Mouse (Mus musculus) megakaryocyte, adult 5-6 weeks (primary cell): ENCODE results near the gene Fthl17b. TPM values are rescaled to one million over a fixed set of nuclear protein-coding genes. Genes with fewer than 3 reads are reported as not detected.
"Not testable (repeated sequence)": the region's sequence is repeated elsewhere in the genome, so short reads cannot be mapped to it uniquely, and the experiment has no call there.

Experiments used
- ATAC-seq: 2 replicates; pipeline ENCODE4 v1.8.0; 2016; ENCODE audit warnings: mild to moderate bottlenecking, inconsistent platforms; ENCODE audit not compliant: poor library complexity, severe bottlenecking
- total RNA-seq, 2 experiments: library from RNA; stranded (forward) in 1 of 2; stranded (reverse) in 1 of 2; fragments of 153-499, 151-499 nt in 1 of 2; fragments of 221-1000, 200-1000 nt in 1 of 2; gene quantifications; 2 replicates each; pipeline versions ENCODE4 v1.2.3 to v1.2.4; 2015 to 2017

The Fthl17b gene
- total RNA-seq (2015) (not detected in 2 replicates), total RNA-seq (2017) (not detected in 2 replicates)

GRCm38 (mm10) chrX:8962875-8963274, at the start of gene Fthl17b:
Fthl17b (minus strand) TSS chrX:8962975.
- not testable (repeated sequence) for ATAC-seq

- not testable (repeated sequence) for ATAC-seq
These were observed 23.9 kb upstream of the Fthl17b start, which contains the start of gene Fthl17d for GRCm38 (mm10) chrX:8986655-8987054. Fthl17d (minus strand) TSS chrX:8986755.

GRCm38 (mm10) chrX:8976459-8976858, 13.7 kb upstream of the Fthl17b start, which contains the start of gene Fthl17c:
Fthl17c (minus strand) TSS chrX:8976559.
- not testable (repeated sequence) for ATAC-seq

GRCm38 (mm10) chrX:8964618-8965017, 1.8 kb upstream of the Fthl17b start:
- not testable (repeated sequence) for ATAC-seq

DNA sequence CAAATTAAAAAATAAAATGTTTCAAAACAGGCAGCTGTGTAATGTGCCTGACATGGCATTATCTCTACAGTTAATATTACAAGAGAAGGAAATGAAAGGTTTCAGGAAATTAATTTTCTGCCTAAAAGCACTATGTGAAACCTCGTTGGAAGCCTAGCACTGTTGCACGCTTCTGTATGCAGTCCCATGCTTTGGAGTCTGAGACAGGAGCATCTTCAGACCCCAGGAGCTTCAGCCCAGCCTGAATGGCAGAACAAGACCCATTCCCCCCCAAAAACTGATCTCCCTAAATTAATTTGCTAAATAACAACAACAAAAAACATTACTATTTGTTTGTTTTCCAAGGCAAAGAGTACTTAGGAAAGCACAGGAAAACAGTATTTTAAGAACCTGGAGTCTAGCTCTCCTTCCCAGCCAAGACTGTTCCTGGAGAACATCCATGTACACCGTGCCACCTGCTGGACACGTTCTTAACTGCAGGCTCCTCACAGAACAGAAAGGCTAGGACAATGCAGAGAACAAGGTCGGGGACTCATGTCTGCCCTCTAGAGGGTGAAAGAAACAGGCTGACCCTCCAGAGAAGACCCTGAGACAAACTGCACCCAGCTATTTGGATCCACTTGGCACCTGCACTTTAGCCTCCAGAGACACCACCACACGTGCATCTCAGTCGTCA, 14.5 kb downstream of the Fthl17b start:
- ATAC-seq = not testable (repeated sequence)

DNA sequence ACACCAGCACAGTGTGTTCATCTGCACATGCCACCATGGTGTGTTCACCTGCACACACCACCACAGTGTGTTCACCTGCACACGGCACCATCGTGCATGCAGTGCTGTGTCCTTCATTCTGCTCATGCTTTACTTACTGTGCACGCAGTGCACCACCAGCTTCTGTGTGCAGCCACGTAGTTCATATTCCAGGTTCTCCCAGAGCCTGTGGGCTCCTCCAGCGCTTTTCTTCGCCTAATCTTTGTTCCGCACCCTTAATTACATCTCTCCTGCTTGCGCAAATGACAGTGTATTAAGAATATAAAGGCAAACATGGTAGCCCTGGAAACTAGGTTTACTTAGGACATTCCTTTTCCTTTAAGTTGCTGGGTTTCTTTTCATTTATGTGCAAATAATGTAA, 18.7 kb downstream of the Fthl17b start:
- ATAC-seq = no peak

- no peak for ATAC-seq
These were observed 35.5 kb downstream of the Fthl17b start for GRCm38 (mm10) chrX:8927308-8927707.

DNA sequence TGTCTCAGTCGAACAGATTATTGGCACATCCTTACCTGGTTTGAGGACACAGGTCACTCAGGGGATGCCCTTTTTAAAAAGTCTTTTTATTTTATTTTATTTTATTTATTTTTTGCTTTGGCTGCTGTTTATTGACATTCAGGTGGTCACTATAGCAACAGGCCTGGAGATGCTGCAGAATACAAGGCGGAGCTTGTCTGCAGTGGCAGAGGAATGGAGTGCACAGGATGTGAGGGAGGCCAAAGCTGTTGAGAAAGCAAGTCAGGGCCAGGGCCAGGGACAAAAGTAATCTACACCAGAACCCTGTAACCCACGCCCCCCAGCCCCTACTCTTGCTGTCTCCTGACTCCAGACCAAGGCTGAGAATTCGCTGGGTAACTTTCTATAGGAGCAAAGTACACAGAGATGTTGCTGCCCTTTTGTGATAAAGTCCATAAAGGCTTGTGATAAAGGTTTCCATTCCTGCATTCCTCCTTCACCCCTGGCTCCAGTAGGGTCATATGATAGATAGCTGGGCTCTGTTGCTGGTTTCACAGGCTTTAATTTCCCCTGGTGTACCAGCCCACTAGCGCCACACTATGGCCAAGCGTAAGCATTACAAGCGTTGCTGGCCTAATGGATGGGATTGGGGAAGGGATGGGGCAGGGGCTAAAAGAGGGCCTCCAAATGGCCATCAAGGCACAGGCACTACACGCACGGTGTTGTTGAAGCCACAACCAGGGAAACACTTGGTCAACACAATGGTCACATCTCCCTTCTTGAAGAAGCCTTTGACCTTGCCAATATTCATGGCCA, 40.8 kb downstream of the Fthl17b start:
- ATAC-seq = no peak

DNA sequence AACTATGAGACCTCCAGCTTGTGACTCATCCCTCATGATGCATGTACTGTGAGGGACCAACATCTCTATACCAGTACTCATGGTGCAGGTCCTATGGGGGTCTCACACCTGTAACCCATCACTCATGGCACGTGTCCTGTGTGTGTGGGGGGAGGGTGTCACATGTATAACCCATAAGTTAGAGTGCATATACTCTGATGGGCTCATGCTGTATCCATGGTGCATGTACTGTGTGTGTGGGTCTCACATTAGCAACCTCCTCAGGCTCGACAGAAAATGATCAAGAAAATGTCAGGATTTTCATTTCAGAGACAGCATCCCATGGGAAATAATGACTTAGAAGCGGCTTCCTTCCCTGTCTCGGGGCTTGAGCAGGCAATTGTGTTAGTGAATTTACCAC, 41.7 kb downstream of the Fthl17b start:
- no peak for ATAC-seq

Other genes with a start within 250 kb of the Fthl17b start
- not detected in 2 replicates for gene Ssx9, start 214.5 kb downstream of the Fthl17b start, total RNA-seq (2015)
- gene Ssx9, start 214.5 kb downstream of the Fthl17b start, total RNA-seq (2017) = not detected in 2 replicates
- gene Ssxb5, start 159.3 kb downstream of the Fthl17b start, total RNA-seq (2015) = not detected in 2 replicates
- not detected in 2 replicates for gene Ssxb5, start 159.3 kb downstream of the Fthl17b start, total RNA-seq (2017)
- gene Gm6592, start 119.0 kb downstream of the Fthl17b start, total RNA-seq (2015) = not detected in 2 replicates
- gene Gm6592, start 119.0 kb downstream of the Fthl17b start, total RNA-seq (2017) = not detected in 2 replicates
- gene Gm5751, start 88.7 kb downstream of the Fthl17b start, total RNA-seq (2015) = not detected in 2 replicates
- gene Gm5751, start 88.7 kb downstream of the Fthl17b start, total RNA-seq (2017) = not detected in 2 replicates
- 0.57 TPM in 1 of 2 replicates, not detected in the other for gene B630019K06Rik, start 70.6 kb downstream of the Fthl17b start, total RNA-seq (2015)
- gene B630019K06Rik, start 70.6 kb downstream of the Fthl17b start, total RNA-seq (2017) = not detected in 2 replicates
- not detected in 2 replicates for gene Fthl17c, start 13.6 kb upstream of the Fthl17b start, total RNA-seq (2015)
- gene Fthl17c, start 13.6 kb upstream of the Fthl17b start, total RNA-seq (2017) = not detected in 2 replicates
- gene Fthl17d, start 23.8 kb upstream of the Fthl17b start, total RNA-seq (2015) = not detected in 2 replicates
- gene Fthl17d, start 23.8 kb upstream of the Fthl17b start, total RNA-seq (2017) = not detected in 2 replicates
- not detected in 2 replicates for gene Fthl17e, start 70.5 kb upstream of the Fthl17b start, total RNA-seq (2015)
- not detected in 2 replicates for gene Fthl17e, start 70.5 kb upstream of the Fthl17b start, total RNA-seq (2017)
- not detected in 2 replicates for gene Fthl17f, start 100.0 kb upstream of the Fthl17b start, total RNA-seq (2015)
- not detected in 2 replicates for gene Fthl17f, start 100.0 kb upstream of the Fthl17b start, total RNA-seq (2017)
- not detected in 2 replicates for gene 4930402K13Rik, start 141.6 kb upstream of the Fthl17b start, total RNA-seq (2015)
- not detected in 2 replicates for gene 4930402K13Rik, start 141.6 kb upstream of the Fthl17b start, total RNA-seq (2017)
- gene Lancl3, start 236.9 kb upstream of the Fthl17b start, total RNA-seq (2015) = not detected in 2 replicates
- gene Lancl3, start 236.9 kb upstream of the Fthl17b start, total RNA-seq (2017) = 0.16 TPM in 1 of 2 replicates, not detected in the other